Mouse (Mus musculus) c-Kit-negative CD71-positive TER-119-positive erythroid progenitor cells, embryonic 14.5 days (primary cell): ENCODE results near the gene Gm20696.

Experiments used
- DNase-seq: peaks from one replicate; pipeline ENCODE4 v3.0.0-alpha.2; 2013; ENCODE audit warnings: low read depth, low spot score

Gene Gm20696

DNA sequence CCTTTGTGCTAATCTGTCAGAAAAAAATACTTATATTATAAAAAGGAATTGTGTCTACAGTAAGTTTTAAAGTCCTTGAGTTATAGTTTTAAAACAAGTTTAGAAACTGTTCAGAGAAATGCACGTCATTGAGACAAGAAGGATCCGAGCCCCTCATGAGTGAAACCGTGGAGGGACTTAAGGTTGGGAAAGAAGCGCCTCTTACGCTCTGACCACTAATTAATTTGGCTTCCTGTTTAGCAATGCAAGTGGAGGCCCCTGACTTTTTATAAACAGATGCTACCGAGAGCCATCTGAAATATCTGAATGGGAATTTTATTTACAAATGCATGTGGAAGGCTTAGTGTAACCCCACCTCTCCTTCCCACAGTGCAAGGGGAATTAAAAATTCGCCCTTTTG lies 41.3 kb downstream of the Gm20696 start:
- no peak for DNase-seq

DNA sequence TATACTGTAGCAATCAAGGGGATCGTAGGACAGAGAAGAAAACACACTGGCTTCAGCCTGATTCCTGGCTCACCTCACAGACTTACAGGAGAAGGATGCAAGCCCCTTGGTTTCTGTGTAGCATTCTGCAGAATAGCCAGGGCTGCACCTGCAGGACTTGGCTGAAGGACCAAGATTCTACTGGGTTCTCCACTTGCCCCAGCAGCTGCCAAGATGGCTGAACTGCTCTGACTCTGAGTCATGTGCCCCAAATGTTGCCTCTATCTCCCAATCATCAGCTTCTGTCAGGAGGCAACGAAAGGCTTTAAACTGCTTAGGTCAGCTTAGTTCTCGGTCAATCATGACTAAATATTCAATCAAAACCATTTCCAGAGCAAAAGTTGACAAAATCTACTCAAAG lies 42.1 kb downstream of the Gm20696 start:
- no peak for DNase-seq

GRCm38 (mm10) chr6:99623641-99624040 lies 43.0 kb downstream of the Gm20696 start:
- no peak for DNase-seq

GRCm38 (mm10) chr6:99621167-99621566 lies 45.4 kb downstream of the Gm20696 start:
- DNase-seq, result no peak

GRCm38 (mm10) chr6:99620471-99620870 lies 46.1 kb downstream of the Gm20696 start:
- DNase-seq, result no peak

GRCm38 (mm10) chr6:99619964-99620363 lies 46.6 kb downstream of the Gm20696 start:
- DNase-seq, result no peak

DNA sequence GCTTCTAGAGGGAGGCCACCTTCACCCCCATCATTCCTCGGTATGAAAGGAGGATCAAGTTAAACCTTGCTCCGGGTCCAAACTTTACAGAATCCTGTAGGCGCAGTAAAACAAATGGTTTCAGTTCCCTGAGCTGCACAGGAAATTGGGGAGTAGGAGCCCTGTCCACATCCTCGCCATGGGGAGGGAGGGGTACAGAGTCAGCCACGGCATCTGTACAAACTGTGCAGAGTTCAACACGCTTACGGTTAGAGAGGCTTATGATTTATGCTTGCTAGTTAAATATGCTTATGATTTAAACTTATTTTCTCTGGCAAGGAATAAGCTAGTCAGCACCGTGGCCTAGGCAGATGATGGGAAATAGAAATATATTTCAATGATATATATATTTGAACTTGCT lies 47.1 kb downstream of the Gm20696 start:
- no peak for DNase-seq

- DNase-seq, result no peak
Observed at GRCm38 (mm10) chr6:99617867-99618266, 48.7 kb downstream of the Gm20696 start.

DNA sequence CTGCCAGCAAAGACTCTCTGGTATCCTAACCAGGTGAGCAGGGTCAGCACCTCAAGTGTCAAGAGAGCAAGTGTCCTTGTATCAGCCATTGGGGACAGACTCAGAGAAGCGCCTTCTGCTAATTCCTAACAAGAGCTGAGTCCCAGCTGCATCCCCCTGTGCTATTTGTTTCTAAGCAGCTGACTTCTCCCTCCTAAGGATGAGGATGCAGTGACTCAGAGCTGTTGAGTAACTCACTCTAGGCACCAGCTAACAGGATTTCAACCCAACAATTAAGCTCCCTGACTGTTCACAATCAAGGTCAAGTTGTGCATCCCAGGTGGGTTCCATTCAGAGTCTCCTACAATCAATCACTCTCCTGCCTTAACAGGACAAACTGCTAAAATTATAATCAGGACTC lies 49.2 kb downstream of the Gm20696 start:
- no peak for DNase-seq

DNA sequence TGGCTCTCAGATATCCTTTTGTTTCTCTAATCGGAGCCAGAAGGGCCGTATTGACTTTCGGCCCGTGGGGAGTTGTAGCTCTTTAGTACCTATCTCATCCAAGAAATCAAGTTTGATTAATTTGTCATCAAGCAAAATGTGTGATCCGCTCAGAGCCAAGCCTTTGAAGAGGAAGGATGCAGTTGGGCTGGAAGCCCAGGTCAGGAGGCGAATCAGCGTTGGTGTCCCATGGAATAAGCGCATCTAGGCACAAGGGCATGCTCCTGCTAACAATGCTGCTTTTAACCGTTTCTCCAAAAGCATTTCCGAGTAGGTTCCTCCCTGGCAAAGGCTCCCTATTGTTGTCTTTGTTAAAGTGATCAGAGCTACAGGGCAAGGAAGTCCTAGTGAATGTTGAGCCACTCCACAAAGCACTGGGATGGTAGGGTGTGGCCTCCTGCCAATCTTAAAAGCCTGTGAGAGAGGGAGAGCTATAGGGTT lies 51.3 kb downstream of the Gm20696 start:
- DNase-seq, result no peak

GRCm38 (mm10) chr6:99614566-99615271 lies 51.9 kb downstream of the Gm20696 start:
- DNase-seq, result no peak

DNA sequence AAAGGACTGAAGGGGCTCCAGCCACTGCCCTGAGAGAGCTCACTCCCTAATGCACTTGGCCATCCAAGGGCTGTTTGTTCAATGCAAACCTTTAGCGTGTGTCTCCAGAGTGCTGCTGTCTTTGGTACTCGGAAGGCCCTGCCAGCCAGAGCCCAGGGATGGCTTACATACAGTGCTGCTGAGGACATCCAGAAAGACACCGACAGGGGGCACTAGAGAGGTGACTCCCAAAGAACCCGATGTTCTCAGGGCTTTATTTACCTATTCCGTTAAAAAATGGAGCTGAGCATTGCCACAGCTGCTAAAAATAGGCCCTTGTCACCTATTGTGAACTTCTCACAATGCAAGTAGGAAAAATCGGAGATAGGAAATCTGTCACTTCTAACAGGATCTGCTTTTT lies 54.7 kb downstream of the Gm20696 start:
- no peak for DNase-seq

DNA sequence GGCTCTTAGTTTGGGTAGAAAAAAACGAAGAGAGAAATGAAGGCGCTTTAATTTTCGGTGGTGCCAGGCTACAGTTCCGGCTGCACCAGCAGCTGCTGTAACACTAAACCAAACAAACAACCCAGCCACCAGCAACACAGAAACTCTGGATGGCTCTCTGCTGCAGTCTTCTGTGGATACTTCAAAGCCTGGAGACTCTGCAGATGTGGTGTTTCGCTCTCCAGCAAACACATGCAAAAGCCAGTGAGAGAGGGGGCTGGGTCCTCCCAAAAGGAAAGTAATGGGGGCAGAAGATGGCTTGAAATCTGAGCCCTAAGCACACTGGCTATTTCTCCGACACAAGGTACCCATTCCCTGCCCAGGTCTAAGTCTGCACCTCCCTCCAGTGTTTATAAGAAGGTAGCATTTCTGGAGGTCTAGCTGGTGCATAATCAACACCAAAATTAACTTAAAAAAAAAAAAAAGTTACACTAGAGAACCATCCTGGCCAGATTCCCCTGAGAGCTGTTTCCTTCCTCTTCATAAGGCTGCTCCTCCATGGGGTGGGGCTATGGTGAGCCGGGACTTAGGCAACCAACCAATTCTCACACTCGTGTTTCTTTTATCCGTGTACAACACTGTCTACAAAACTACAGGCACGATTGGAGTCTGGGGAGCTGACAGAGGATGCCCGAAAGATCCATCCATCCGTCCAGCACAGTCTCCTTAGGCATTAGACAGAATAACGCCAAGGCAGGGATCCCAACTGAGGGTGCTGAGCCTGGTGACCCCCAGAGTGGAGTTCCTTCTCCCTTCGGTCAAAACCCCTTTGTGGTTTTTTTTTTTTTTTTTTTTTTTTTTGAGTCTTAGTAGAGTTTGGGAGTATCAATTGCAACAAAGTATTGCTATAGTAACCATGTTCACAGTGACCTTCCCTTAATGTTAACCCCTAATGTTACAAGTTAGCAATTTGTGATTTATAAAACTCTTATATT lies 55.9 kb downstream of the Gm20696 start:
- no peak for DNase-seq

- DNase-seq, result no peak
Observed at GRCm38 (mm10) chr6:99606079-99606478, 60.5 kb downstream of the Gm20696 start.

- DNase-seq, result no peak
Observed at GRCm38 (mm10) chr6:99604758-99605157, 61.8 kb downstream of the Gm20696 start.

GRCm38 (mm10) chr6:99602434-99602833 lies 64.2 kb downstream of the Gm20696 start:
- DNase-seq, result no peak

GRCm38 (mm10) chr6:99600886-99601285 lies 65.7 kb downstream of the Gm20696 start:
- DNase-seq, result no peak

DNA sequence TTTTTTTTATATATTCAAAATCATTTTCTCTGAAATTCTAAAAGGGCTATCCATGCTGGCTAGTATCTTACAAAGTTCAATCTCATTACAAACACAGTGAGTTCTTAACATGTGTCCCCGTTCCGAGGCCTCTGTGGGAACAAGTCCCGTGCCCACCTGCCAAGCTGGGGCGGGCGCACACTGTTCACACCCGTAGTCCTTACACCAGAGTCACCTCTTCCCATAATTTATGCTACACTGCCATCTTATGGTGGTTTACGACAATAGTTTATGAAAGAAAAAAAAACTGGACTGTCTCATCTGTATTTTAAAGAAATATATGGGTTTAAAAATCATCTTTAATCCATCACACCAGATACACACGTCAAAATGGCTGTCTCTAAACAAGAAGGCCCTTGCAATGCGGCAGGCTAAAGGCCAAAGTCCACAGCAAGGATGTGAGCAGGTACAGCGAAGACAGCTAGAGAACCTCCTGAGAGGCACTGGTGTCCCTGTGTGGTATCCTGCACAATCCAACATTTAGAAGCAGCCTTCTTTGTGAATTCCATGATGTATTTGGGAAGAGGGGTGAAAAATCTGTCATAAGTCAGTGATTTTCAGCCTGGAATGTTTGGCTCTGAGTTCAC lies 66.3 kb downstream of the Gm20696 start:
- DNase-seq, result no peak

- DNase-seq, result no peak
Observed at GRCm38 (mm10) chr6:99599651-99600050, 66.9 kb downstream of the Gm20696 start.

DNA sequence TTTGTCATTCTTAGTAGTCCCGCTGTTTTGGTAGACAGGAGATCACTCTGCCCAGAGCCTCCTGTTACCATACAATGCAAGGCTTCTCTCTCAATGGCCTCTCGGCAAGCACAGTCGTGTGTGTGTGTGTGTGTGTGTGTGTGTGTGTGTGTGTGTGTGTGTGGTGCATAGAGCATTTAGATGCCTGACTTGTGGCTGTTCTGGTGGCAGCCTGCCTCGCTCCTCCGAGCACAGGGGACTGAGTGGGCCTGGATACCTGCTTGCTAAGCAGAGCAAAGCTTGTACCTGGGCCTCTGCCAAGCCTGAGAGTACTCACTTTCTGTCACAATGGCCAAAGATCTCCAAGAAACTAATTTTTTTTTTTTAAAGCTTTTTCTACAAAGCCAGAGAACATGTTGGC lies 67.4 kb downstream of the Gm20696 start:
- DNase-seq, result no peak

DNA sequence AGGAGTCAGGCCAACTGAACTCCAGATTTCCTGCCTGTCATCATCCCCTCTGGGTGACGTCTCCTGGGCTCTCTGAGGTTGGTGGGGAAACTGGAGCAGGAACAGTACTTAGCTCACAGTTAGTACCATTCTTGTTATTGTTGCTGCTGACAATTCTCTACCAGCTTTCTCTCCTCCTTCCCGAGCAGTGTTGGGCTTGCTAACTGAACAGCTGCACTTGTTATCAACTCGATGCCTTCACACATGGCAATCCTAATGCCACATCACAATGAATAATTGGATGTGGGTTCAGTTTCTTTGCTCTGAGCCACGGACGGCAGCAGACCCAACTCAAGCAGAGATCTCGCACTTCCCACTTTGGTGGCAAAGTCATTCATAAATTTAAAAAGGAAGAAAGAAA lies 89.6 kb downstream of the Gm20696 start:
- no peak for DNase-seq

- DNase-seq, result no peak
Observed at GRCm38 (mm10) chr6:99575633-99576032, 91.0 kb downstream of the Gm20696 start.
